Mouse (Mus musculus) CD4-positive, CD25-positive, alpha-beta regulatory T cell (primary cell): ENCODE data around the gene Laptm5. TPM values are rescaled to one million over a fixed set of nuclear protein-coding genes. Genes with fewer than 3 reads are reported as not detected.

Source experiments
- polyA plus RNA-seq: library from polyadenylated mRNA; unstranded; fragments of 100-300 nt; shearing (Covaris generic); gene quantifications from one replicate; pipeline ENCODE4 v1.2.1, GENCODE M21; 2017

The Laptm5 gene
- 1,747 TPM for polyA plus RNA-seq

GRCm38 (mm10) chr4:130913077-130913476 lies at the start of gene Laptm5:
TSS of gene Laptm5 (plus strand) at chr4:130913125.

GRCm38 (mm10) chr4:130944112-130944511 lies 31.2 kb downstream of the Laptm5 start, which contains the start of gene Matn1:
TSS of gene Matn1 (plus strand) at chr4:130944385.

Other genes with a start within 250 kb of the Laptm5 start
- 86.9 TPM for gene Pum1, start 249.8 kb upstream of the Laptm5 start, polyA plus RNA-seq
- 8.8 TPM for gene Sdc3, start 120.6 kb upstream of the Laptm5 start, polyA plus RNA-seq
- gene Matn1, start 31.3 kb downstream of the Laptm5 start, polyA plus RNA-seq: 0.12 TPM